Mouse (Mus musculus): ENCODE measurements around the gene Adprhl1. TPM values are rescaled to one million over a fixed set of nuclear protein-coding genes. Genes with fewer than 3 reads are reported as not detected.

Gene Adprhl1
- polyA plus RNA-seq, 1 experiment = 17.8 TPM

- Histone ChIP-seq H3ac (ENCODE audit: control insufficient read depth, insufficient read length) (peak within 1 kb of the TSS; percentile 65), H3K79me2 (ENCODE audit: control insufficient read depth, insufficient read depth) (peaks cover 11% of the 10 kb centered on the region), H3K4me3 (peak within 1 kb of the TSS; percentile 51), H3K27me3 (ENCODE audit: control insufficient read depth, insufficient read depth, insufficient read length) (no peaks in the 10 kb centered on the region), H3K36me3 (ENCODE audit: control insufficient read depth, insufficient read depth) (no peaks in the 10 kb centered on the region), H3K4me2 (ENCODE audit: low read depth) (peak within 1 kb of the TSS; percentile 66)
- TF ChIP-seq REST (IDR thresholded peaks at IDR 0.05; ENCODE audit: insufficient read depth, insufficient read length) (no peak), MYOD1 (IDR thresholded peaks at IDR 0.05; ENCODE audit: control insufficient read depth in 1 of 3, insufficient read length in 2 of 3, low read depth in 2 of 3) (peak; percentile 13 to 72 (median 19)), MYOG (IDR thresholded peaks at IDR 0.05; ENCODE audit: control insufficient read depth in 1 of 3, insufficient read depth in 1 of 3, insufficient read length in 2 of 3, low read depth in 2 of 3) (peak in 1 of 3 experiments; percentile 18), POLR2AphosphoS2 (IDR thresholded peaks at IDR 0.05; ENCODE audit: insufficient read length, low read depth) (peak; percentile 56), TCF12 (IDR thresholded peaks at IDR 0.05; ENCODE audit: insufficient read depth, poor library complexity, severe bottlenecking) (no peak), SRF (IDR thresholded peaks at IDR 0.05; ENCODE audit: control insufficient read depth, insufficient read length, low read depth) (no peak), USF1 (IDR thresholded peaks at IDR 0.05; ENCODE audit: low read depth) (no peak), POLR2A (IDR thresholded peaks at IDR 0.05; ENCODE audit: insufficient read length, low read depth) (peak; percentile 51), E2F4 (IDR thresholded peaks at IDR 0.05; ENCODE audit: insufficient read depth) (no peak), TCF3 (IDR thresholded peaks at IDR 0.05; ENCODE audit: insufficient read length, low read depth) (no peak), CEBPB (IDR thresholded peaks at IDR 0.05; ENCODE audit: insufficient read depth, poor library complexity, severe bottlenecking) (no peak), MAX (IDR thresholded peaks at IDR 0.05; ENCODE audit: low read depth) (no peak)
Observed at GRCm38 (mm10) chr8:13200301-13201012, 53.5 kb downstream of the Adprhl1 start, which contains the start of gene Grtp1. Gene Grtp1 (minus strand): TSS chr8:13200620.

- Histone ChIP-seq H3K4me2 (ENCODE audit: low read depth) (peak overlapping the region; percentile 66), H3K27me3 (ENCODE audit: control insufficient read depth, insufficient read depth, insufficient read length) (no peaks in the 10 kb centered on the region), H3K4me3 (peak overlapping the region; percentile 51), H3K79me2 (ENCODE audit: control insufficient read depth, insufficient read depth) (peaks cover 11% of the 10 kb centered on the region), H3ac (ENCODE audit: control insufficient read depth, insufficient read length) (peak overlapping the region; percentile 65), H3K36me3 (ENCODE audit: control insufficient read depth, insufficient read depth) (no peaks in the 10 kb centered on the region)
- TF ChIP-seq POLR2A (IDR thresholded peaks at IDR 0.05; ENCODE audit: insufficient read length, low read depth) (no peak), TCF12 (IDR thresholded peaks at IDR 0.05; ENCODE audit: insufficient read depth, poor library complexity, severe bottlenecking) (no peak), MYOG (IDR thresholded peaks at IDR 0.05; ENCODE audit: control insufficient read depth in 1 of 3, insufficient read depth in 1 of 3, insufficient read length in 2 of 3, low read depth in 2 of 3) (no peak), SRF (IDR thresholded peaks at IDR 0.05; ENCODE audit: control insufficient read depth, insufficient read length, low read depth) (no peak), MYOD1 (IDR thresholded peaks at IDR 0.05; ENCODE audit: control insufficient read depth in 1 of 3, insufficient read length in 2 of 3, low read depth in 2 of 3) (no peak)
Observed at GRCm38 (mm10) chr8:13199385-13200061, 54.4 kb downstream of the Adprhl1 start.

GRCm38 (mm10) chr8:13197493-13197892, 56.5 kb downstream of the Adprhl1 start:
- peak overlapping the region; percentile 27 for H3K4me2 ChIP-seq (ENCODE audit: low read depth)
- H3K36me3 ChIP-seq (ENCODE audit: control insufficient read depth, insufficient read depth) = no peaks in the 10 kb centered on the region
- H3K79me2 ChIP-seq (ENCODE audit: control insufficient read depth, insufficient read depth) = peaks cover 11% of the 10 kb centered on the region
- no peaks in the 10 kb centered on the region for H3K27me3 ChIP-seq (ENCODE audit: control insufficient read depth, insufficient read depth, insufficient read length)
- no peak overlapping the region for H3ac ChIP-seq (ENCODE audit: control insufficient read depth, insufficient read length)
- H3K4me3 ChIP-seq = no peak overlapping the region
- TF ChIP-seq TCF12 (IDR thresholded peaks at IDR 0.05; ENCODE audit: insufficient read depth, poor library complexity, severe bottlenecking) (no peak), TCF3 (IDR thresholded peaks at IDR 0.05; ENCODE audit: insufficient read length, low read depth) (no peak)

GRCm38 (mm10) chr8:13194818-13195217, 59.1 kb downstream of the Adprhl1 start:
- Histone ChIP-seq H3K4me3 (no peak overlapping the region), H3K36me3 (ENCODE audit: control insufficient read depth, insufficient read depth) (no peaks in the 10 kb centered on the region), H3K79me2 (ENCODE audit: control insufficient read depth, insufficient read depth) (no peaks in the 10 kb centered on the region), H3ac (ENCODE audit: control insufficient read depth, insufficient read length) (no peak overlapping the region), H3K27me3 (ENCODE audit: control insufficient read depth, insufficient read depth, insufficient read length) (no peaks in the 10 kb centered on the region), H3K4me2 (ENCODE audit: low read depth) (no peak overlapping the region)
- TF ChIP-seq MYOD1 (IDR thresholded peaks at IDR 0.05; ENCODE audit: control insufficient read depth in 1 of 3, insufficient read length in 2 of 3, low read depth in 2 of 3) = no peak
- TF ChIP-seq POLR2AphosphoS2 (IDR thresholded peaks at IDR 0.05; ENCODE audit: insufficient read length, low read depth) = no peak
- TF ChIP-seq POLR2A (IDR thresholded peaks at IDR 0.05; ENCODE audit: insufficient read length, low read depth) = no peak
- no peak for TF ChIP-seq REST (IDR thresholded peaks at IDR 0.05; ENCODE audit: insufficient read depth, insufficient read length)
- no peak for TF ChIP-seq TCF12 (IDR thresholded peaks at IDR 0.05; ENCODE audit: insufficient read depth, poor library complexity, severe bottlenecking)
- TF ChIP-seq MYOG (IDR thresholded peaks at IDR 0.05; ENCODE audit: control insufficient read depth in 1 of 3, insufficient read depth in 1 of 3, insufficient read length in 2 of 3, low read depth in 2 of 3) = no peak
- no peak for TF ChIP-seq TCF3 (IDR thresholded peaks at IDR 0.05; ENCODE audit: insufficient read length, low read depth)
- no peak for TF ChIP-seq E2F4 (IDR thresholded peaks at IDR 0.05; ENCODE audit: insufficient read depth)
- TF ChIP-seq CEBPB (IDR thresholded peaks at IDR 0.05; ENCODE audit: insufficient read depth, poor library complexity, severe bottlenecking) = no peak
- TF ChIP-seq SRF (IDR thresholded peaks at IDR 0.05; ENCODE audit: control insufficient read depth, insufficient read length, low read depth) = no peak
- no peak for TF ChIP-seq USF1 (IDR thresholded peaks at IDR 0.05; ENCODE audit: low read depth)
- TF ChIP-seq MAX (IDR thresholded peaks at IDR 0.05; ENCODE audit: low read depth) = no peak
